Mouse (Mus musculus): Measurements from ENCODE around the gene Prl2b1.

DNA sequence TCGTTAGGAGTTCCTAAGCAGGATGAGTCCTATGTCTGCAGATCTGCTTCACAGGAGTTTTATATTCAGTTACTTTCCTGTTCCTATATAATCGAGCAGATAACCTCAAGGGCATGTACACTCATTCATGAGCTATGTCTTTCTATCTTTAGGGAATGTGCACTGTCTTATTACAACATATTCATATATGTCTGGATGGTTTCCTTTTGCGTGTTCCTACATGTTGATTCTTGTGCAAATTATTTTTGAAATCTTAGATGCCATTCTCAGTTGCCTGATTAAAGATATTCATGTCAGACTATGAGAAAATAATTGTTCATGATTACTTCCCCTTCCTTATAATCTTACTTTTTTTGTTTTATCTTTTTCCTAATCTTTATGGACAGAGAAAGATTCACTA lies 47.9 kb upstream of the Prl2b1 start, which contains the start of gene Prl8a6:
- no peak for TF ChIP-seq POLR2A (IDR thresholded peaks at IDR 0.05; ENCODE audit: borderline replicate concordance, low read depth, low read length)
- TF ChIP-seq CTCF (IDR thresholded peaks at IDR 0.05; ENCODE audit: low read depth, low read length) = no peak
